Mouse (Mus musculus) spleen, embryonic (tissue): ENCODE measurements around the gene Muc2.
"Not testable (repeated sequence)": the region's sequence is repeated elsewhere in the genome, so short reads cannot be mapped to it uniquely, and the experiment has no call there.

Source experiments
- CTCF ChIA-PET: fragments of 350-600 bp; sonication (Branson Sonifier 250); formaldehyde crosslinking; loops from one replicate; lab custom pipeline; 2022; lab: Charles Lee

The Muc2 gene

GRCm38 (mm10) chr7:141690040-141690439 is at the start of gene Muc2:
TSS of gene Muc2 (plus strand) at chr7:141690340.
- CTCF ChIA-PET: no interaction called here

GRCm38 (mm10) chr7:141642375-141642774 is 47.8 kb upstream of the Muc2 start:
- CTCF ChIA-PET: no interaction called here

- CTCF ChIA-PET: no interaction called here
Observed at GRCm38 (mm10) chr7:141643160-141643559, 47.0 kb upstream of the Muc2 start.

GRCm38 (mm10) chr7:141647083-141647482 is 43.1 kb upstream of the Muc2 start:
- CTCF ChIA-PET: no interaction called here

GRCm38 (mm10) chr7:141647815-141648214 is 42.3 kb upstream of the Muc2 start:
- CTCF ChIA-PET: no interaction called here

GRCm38 (mm10) chr7:141652191-141652590 is 37.9 kb upstream of the Muc2 start:
- CTCF ChIA-PET: no interaction called here

GRCm38 (mm10) chr7:141660346-141660745 is 29.8 kb upstream of the Muc2 start:
- CTCF ChIA-PET: no interaction called here

GRCm38 (mm10) chr7:141661481-141661880 is 28.7 kb upstream of the Muc2 start:
- CTCF ChIA-PET: interaction anchor here (0.7 kb wide), 1 partner anchor 24 kb away, joined by 15 read pairs; no protein-coding TSS in a partner anchor

- CTCF ChIA-PET: no interaction called here
Observed at GRCm38 (mm10) chr7:141662223-141662622, 27.9 kb upstream of the Muc2 start.

- CTCF ChIA-PET: no interaction called here
Observed at GRCm38 (mm10) chr7:141666190-141666589, 23.9 kb upstream of the Muc2 start.

GRCm38 (mm10) chr7:141669097-141669496 is 21.0 kb upstream of the Muc2 start:
- CTCF ChIA-PET: not testable (repeated sequence)

GRCm38 (mm10) chr7:141670999-141671398 is 19.1 kb upstream of the Muc2 start:
- CTCF ChIA-PET: interaction anchor here (0.9 kb wide), 1 partner anchor 141 kb away, joined by 3 read pairs; no protein-coding TSS in a partner anchor

- CTCF ChIA-PET: interaction anchor here (0.9 kb wide), 1 partner anchor 142 kb away, joined by 3 read pairs; no protein-coding TSS in a partner anchor
Observed at GRCm38 (mm10) chr7:141671626-141672291, 18.4 kb upstream of the Muc2 start.

GRCm38 (mm10) chr7:141678922-141679321 is 11.2 kb upstream of the Muc2 start:
- CTCF ChIA-PET: no interaction called here

GRCm38 (mm10) chr7:141687330-141687729 is 2.8 kb upstream of the Muc2 start:
- CTCF ChIA-PET: no interaction called here

GRCm38 (mm10) chr7:141693591-141694273 is 3.6 kb downstream of the Muc2 start:
- CTCF ChIA-PET: no interaction called here

- CTCF ChIA-PET: no interaction called here
Observed at GRCm38 (mm10) chr7:141694274-141694639, 4.1 kb downstream of the Muc2 start.

GRCm38 (mm10) chr7:141696538-141696937 is 6.4 kb downstream of the Muc2 start:
- CTCF ChIA-PET: interaction anchor here (0.6 kb wide), 1 partner anchor 316 kb away, joined by 3 read pairs; no protein-coding TSS in a partner anchor

GRCm38 (mm10) chr7:141699556-141700220 is 9.5 kb downstream of the Muc2 start:
- CTCF ChIA-PET: no interaction called here

- CTCF ChIA-PET: no interaction called here
Observed at GRCm38 (mm10) chr7:141747451-141748100, 57.4 kb downstream of the Muc2 start.

GRCm38 (mm10) chr7:141752513-141752912 is 62.4 kb downstream of the Muc2 start:
- CTCF ChIA-PET: no interaction called here

GRCm38 (mm10) chr7:141755831-141756230 is 65.7 kb downstream of the Muc2 start:
- CTCF ChIA-PET: interaction anchor here (0.6 kb wide), 1 partner anchor 353 kb away, joined by 4 read pairs; no protein-coding TSS in a partner anchor
